Mouse (Mus musculus): ENCODE results near the gene Ccdc71. TPM values are rescaled to one million over a fixed set of nuclear protein-coding genes. Genes with fewer than 3 reads are reported as not detected.

Ccdc71 gene
- polyA plus RNA-seq, 1 experiment = 26.0 TPM

DNA sequence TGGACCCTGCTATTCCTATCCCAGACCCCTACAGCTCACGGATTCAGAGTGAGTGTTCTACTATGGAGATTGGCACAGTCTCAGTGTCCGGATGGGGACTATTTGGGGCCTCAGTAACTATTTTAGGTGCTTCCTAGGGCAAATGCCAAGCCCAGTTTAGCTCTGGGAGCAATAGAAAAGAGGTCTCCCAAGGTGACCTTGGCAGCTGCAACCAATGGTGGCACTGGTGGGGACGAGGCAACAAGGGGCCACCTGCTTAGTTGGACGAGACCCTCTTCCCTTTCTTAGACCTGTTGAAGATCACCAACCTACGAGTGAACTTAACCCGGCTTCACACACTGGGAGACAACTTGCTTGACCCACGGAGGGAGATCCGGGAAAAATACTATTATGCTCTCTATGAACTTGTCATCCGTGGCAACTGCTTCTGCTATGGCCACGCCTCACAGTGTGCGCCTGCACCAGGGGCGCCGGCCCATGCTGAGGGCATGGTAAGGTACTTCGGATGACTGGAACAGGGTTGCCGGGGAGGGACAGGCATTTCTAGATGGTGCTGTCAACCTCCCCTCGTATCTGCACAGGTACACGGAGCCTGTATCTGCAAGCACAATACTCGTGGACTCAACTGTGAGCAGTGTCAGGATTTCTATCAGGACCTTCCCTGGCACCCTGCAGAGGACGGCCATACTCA, 21.3 kb downstream of the Ccdc71 start:
- TF ChIP-seq CTCF (conservative IDR thresholded peaks at IDR 0.05; ENCODE audit: insufficient read depth, insufficient read length, low read depth, low read length) (no peak), POLR2A (IDR thresholded peaks at IDR 0.05; ENCODE audit: low read depth, low read length) (no peak)
- H3K36me3 ChIP-seq (ENCODE audit: control insufficient read depth, insufficient read depth, low read length) = no peaks in the 10 kb centered on the region
- 0 out of 2 replicates have a peak, but pooled peaks cover 6% of the 10 kb centered on the region for H3K4me1 ChIP-seq (ENCODE audit: control insufficient read depth, insufficient read depth, low read length)
- DNase-seq = no peak
- H3K27me3 ChIP-seq (replicated peaks; ENCODE audit: control insufficient read depth, insufficient read depth, low read length) = no peaks in the 10 kb centered on the region
- no peak overlapping the region for H3K4me3 ChIP-seq (ENCODE audit: insufficient read depth, low read depth, low read length)
- 83% methylated on average over 19 of the region's 19 CpGs for WGBS
- no peak overlapping the region for H3K27ac ChIP-seq (ENCODE audit: insufficient read depth, low read depth, low read length)

DNA sequence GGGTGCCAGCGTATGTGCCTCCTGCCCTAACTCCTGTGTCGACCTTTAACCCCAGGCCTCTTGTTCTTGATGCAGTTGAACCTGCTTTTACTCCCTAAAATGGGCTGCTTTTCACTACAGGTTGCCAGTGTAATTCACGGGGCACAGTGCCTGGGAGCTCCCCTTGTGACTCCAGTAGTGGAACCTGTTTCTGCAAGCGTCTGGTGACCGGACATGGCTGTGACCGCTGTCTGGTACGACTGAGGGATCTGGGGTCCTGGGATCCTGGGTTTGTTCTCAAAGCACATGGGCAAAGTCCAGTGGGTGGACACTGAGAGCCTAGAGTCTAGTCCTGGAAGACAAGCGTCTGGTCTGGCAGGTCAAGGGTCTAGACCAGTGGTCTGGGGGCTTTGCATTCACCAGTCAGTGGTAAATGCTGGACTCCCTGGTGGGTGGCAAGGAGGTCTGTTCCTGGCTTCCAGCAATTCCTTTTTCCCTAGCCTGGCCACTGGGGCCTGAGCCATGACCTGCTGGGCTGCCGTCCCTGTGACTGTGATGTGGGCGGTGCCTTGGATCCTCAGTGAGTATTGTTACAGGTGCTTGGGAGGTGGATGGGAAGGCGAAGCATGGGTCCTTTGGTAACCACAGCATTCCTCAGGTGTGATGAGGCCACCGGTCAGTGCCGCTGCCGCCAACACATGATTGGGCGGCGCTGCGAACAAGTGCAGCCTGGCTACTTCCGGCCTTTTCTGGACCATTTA, 22.9 kb downstream of the Ccdc71 start:
- WGBS = 87% methylated on average over 18 of the region's 18 CpGs
- no peaks in the 10 kb centered on the region for H3K36me3 ChIP-seq (ENCODE audit: control insufficient read depth, insufficient read depth, low read length)
- no peak overlapping the region for H3K27ac ChIP-seq (ENCODE audit: insufficient read depth, low read depth, low read length)
- no peak overlapping the region for H3K4me3 ChIP-seq (ENCODE audit: insufficient read depth, low read depth, low read length)
- DNase-seq = no peak
- 0 out of 2 replicates have a peak, but pooled peaks cover 6% of the 10 kb centered on the region for H3K4me1 ChIP-seq (ENCODE audit: control insufficient read depth, insufficient read depth, low read length)
- no peaks in the 10 kb centered on the region for H3K27me3 ChIP-seq (replicated peaks; ENCODE audit: control insufficient read depth, insufficient read depth, low read length)
- no peak for TF ChIP-seq CTCF (conservative IDR thresholded peaks at IDR 0.05; ENCODE audit: insufficient read depth, insufficient read length, low read depth, low read length)
- no peak for TF ChIP-seq POLR2A (IDR thresholded peaks at IDR 0.05; ENCODE audit: low read depth, low read length)

DNA sequence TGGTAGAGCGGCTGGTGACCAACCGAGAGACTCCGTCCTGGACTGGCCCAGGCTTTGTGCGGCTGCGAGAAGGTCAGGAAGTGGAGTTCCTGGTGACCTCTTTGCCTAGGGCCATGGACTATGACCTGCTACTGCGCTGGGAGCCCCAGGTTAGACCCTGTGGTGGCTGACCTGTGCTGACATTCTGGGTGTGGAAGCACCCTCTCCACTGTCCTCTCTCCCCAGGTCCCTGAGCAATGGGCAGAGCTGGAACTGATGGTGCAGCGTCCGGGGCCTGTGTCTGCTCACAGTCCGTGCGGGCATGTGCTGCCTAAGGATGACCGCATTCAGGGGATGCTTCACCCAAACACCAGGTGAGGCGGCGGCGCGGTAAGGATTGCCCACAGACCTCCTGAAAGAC, 23.7 kb downstream of the Ccdc71 start:
- Histone ChIP-seq H3K27me3 (replicated peaks; ENCODE audit: control insufficient read depth, insufficient read depth, low read length) (no peaks in the 10 kb centered on the region), H3K4me3 (ENCODE audit: insufficient read depth, low read depth, low read length) (no peak overlapping the region), H3K27ac (ENCODE audit: insufficient read depth, low read depth, low read length) (no peak overlapping the region), H3K36me3 (ENCODE audit: control insufficient read depth, insufficient read depth, low read length) (no peaks in the 10 kb centered on the region), H3K4me1 (ENCODE audit: control insufficient read depth, insufficient read depth, low read length) (0 out of 2 replicates have a peak, but pooled peaks cover 5% of the 10 kb centered on the region)
- WGBS = 92% methylated on average over 15 of the region's 15 CpGs
- TF ChIP-seq POLR2A (IDR thresholded peaks at IDR 0.05; ENCODE audit: low read depth, low read length) = no peak
- TF ChIP-seq CTCF (conservative IDR thresholded peaks at IDR 0.05; ENCODE audit: insufficient read depth, insufficient read length, low read depth, low read length) = no peak
- DNase-seq = no peak

DNA sequence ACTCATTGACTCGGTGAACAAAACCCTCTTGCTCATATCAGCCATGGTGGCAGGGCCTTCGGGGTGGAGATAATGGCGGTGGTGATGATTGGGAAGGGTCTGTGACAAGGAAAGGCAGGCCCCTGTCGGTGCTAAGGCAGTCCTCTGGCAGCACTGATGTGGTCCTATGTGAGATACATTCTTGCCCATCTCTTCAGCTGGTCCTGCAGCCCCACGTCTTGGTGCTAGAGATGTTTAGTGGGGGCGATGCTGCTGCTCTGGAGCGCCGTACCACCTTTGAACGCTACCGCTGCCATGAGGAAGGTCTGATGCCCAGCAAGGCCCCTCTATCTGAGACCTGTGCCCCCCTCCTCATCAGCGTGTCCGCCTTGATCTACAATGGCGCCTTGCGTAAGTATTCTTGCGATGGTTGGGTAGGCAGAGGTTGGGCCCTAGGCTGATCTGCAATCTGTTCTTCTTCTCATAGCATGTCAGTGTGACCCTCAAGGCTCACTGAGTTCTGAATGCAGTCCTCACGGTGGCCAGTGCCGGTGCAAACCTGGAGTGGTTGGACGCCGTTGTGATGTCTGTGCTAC, 25.1 kb downstream of the Ccdc71 start:
- H3K4me1 ChIP-seq (ENCODE audit: control insufficient read depth, insufficient read depth, low read length) = no peaks in the 10 kb centered on the region
- no peak for TF ChIP-seq CTCF (conservative IDR thresholded peaks at IDR 0.05; ENCODE audit: insufficient read depth, insufficient read length, low read depth, low read length)
- TF ChIP-seq POLR2A (IDR thresholded peaks at IDR 0.05; ENCODE audit: low read depth, low read length) = no peak
- H3K27me3 ChIP-seq (replicated peaks; ENCODE audit: control insufficient read depth, insufficient read depth, low read length) = no peaks in the 10 kb centered on the region
- no peak overlapping the region for H3K4me3 ChIP-seq (ENCODE audit: insufficient read depth, low read depth, low read length)
- no peak for DNase-seq
- H3K36me3 ChIP-seq (ENCODE audit: control insufficient read depth, insufficient read depth, low read length) = no peaks in the 10 kb centered on the region
- H3K27ac ChIP-seq (ENCODE audit: insufficient read depth, low read depth, low read length) = no peak overlapping the region
- WGBS = 96% methylated on average over 19 of the region's 19 CpGs

DNA sequence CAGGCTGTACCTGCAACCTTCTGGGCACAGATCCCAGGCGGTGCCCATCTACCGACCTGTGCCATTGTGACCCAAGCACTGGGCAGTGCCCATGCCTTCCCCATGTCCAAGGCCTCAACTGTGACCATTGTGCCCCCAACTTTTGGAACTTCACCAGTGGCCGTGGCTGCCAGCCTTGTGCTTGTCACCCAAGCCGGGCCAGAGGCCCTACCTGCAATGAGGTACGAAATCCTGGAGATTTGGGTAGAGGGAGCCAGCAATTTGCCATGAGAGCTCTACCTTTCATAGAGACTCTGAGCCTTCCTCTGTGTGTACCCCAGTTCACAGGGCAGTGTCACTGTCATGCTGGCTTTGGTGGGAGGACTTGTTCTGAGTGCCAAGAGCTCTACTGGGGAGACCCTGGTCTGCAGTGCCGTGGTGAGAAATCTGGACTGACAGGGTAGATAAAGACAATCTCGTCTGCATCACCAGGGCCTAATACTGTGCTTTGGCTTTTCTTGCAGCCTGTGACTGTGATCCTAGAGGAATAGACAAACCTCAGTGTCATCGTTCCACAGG, 26.7 kb downstream of the Ccdc71 start:
- no peak for DNase-seq
- Histone ChIP-seq H3K27me3 (replicated peaks; ENCODE audit: control insufficient read depth, insufficient read depth, low read length) (no peaks in the 10 kb centered on the region), H3K27ac (ENCODE audit: insufficient read depth, low read depth, low read length) (no peak overlapping the region), H3K36me3 (ENCODE audit: control insufficient read depth, insufficient read depth, low read length) (no peaks in the 10 kb centered on the region), H3K4me1 (ENCODE audit: control insufficient read depth, insufficient read depth, low read length) (peaks cover 2% of the 10 kb centered on the region), H3K4me3 (ENCODE audit: insufficient read depth, low read depth, low read length) (no peak overlapping the region)
- WGBS = 93% methylated on average over 8 of the region's 8 CpGs
- TF ChIP-seq POLR2A (IDR thresholded peaks at IDR 0.05; ENCODE audit: low read depth, low read length) (no peak), CTCF (conservative IDR thresholded peaks at IDR 0.05; ENCODE audit: insufficient read depth, insufficient read length, low read depth, low read length) (no peak)

DNA sequence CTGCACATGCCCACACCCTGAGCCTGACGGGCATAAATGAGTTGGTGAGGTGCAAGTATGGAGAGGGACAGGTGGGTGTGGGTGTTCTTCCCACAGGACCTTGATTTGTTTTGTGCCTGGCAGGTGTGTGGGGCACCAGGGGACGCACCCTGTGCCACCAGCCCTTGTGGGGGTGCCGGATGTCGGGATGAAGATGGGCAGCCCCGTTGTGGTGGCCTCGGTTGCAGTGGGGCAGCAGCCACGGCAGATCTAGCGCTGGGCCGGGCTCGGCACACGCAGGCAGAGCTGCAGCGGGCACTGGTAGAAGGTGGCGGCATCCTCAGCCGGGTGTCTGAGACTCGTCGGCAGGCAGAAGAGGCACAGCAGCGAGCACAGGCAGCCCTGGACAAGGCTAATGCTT, 28.1 kb downstream of the Ccdc71 start:
- Histone ChIP-seq H3K4me3 (ENCODE audit: insufficient read depth, low read depth, low read length) (no peak overlapping the region), H3K27me3 (replicated peaks; ENCODE audit: control insufficient read depth, insufficient read depth, low read length) (no peaks in the 10 kb centered on the region), H3K36me3 (ENCODE audit: control insufficient read depth, insufficient read depth, low read length) (no peaks in the 10 kb centered on the region; the same call in 1 of the 2 replicates), H3K4me1 (ENCODE audit: control insufficient read depth, insufficient read depth, low read length) (peaks cover 6% of the 10 kb centered on the region), H3K27ac (ENCODE audit: insufficient read depth, low read depth, low read length) (no peak overlapping the region)
- WGBS = 96% methylated on average over 17 of the region's 17 CpGs
- TF ChIP-seq POLR2A (IDR thresholded peaks at IDR 0.05; ENCODE audit: low read depth, low read length) (no peak), CTCF (conservative IDR thresholded peaks at IDR 0.05; ENCODE audit: insufficient read depth, insufficient read length, low read depth, low read length) (no peak)
- no peak for DNase-seq

DNA sequence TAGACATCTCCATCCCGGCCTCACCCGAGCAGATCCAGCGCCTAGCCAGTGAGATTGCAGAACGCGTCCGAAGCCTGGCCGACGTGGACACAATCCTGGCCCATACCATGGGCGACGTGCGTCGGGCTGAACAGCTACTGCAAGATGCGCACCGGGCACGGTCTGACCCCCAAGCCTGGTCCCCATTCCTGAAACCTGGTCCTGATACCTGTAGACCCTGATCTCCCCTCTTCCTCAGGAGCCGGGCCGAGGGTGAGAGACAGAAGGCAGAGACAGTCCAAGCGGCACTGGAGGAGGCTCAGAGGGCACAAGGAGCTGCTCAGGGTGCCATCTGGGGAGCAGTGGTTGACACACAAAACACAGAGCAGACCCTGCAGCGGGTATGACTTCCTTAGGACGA, 28.9 kb downstream of the Ccdc71 start:
- H3K4me1 ChIP-seq (ENCODE audit: control insufficient read depth, insufficient read depth, low read length) = peaks cover 6% of the 10 kb centered on the region
- no peak for TF ChIP-seq CTCF (conservative IDR thresholded peaks at IDR 0.05; ENCODE audit: insufficient read depth, insufficient read length, low read depth, low read length)
- TF ChIP-seq POLR2A (IDR thresholded peaks at IDR 0.05; ENCODE audit: low read depth, low read length) = no peak
- H3K4me3 ChIP-seq (ENCODE audit: insufficient read depth, low read depth, low read length) = no peak overlapping the region
- DNase-seq = no peak
- peaks cover 3% of the 10 kb centered on the region; the same call in 1 of the 2 replicates for H3K36me3 ChIP-seq (ENCODE audit: control insufficient read depth, insufficient read depth, low read length)
- H3K27me3 ChIP-seq (replicated peaks; ENCODE audit: control insufficient read depth, insufficient read depth, low read length) = no peaks in the 10 kb centered on the region
- WGBS = 97% methylated on average over 20 of the region's 20 CpGs
- H3K27ac ChIP-seq (ENCODE audit: insufficient read depth, low read depth, low read length) = no peak overlapping the region

Measured in kidney, adult 2 months (tissue).